Mouse (Mus musculus) MEL-GATA-1-ER (cell line): ENCODE results near the gene Pvalb.

ENCODE experiments used
- DNase-seq: peaks from one replicate; pipeline ENCODE4 v3.0.0-alpha.2; 2012; ENCODE audit warnings: low read depth; ENCODE audit errors: extremely low read depth

Gene Pvalb

DNA sequence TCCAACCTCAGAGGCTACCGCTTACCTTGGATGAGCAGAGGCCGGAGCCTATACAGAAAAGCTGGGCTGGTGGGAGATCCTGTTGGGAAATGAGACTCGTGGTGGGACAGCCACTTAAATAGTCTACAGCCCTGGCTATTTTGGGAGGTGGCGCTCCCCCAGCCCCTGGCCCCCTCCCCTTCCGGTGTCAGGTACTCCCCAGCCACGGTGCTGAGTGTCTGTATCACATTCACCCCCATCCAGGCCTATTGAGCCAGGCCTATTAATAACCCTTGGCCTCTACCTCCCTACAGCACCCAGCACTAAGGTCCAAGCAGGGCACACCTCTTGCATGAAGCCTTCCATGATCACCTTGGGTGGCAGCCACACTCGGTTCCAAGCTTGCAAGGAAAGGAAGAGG lies at the start of gene Pvalb:
Gene Pvalb, minus strand, starts transcription at position 89 of the 400 bp plus-strand sequence.
- no peak for DNase-seq

DNA sequence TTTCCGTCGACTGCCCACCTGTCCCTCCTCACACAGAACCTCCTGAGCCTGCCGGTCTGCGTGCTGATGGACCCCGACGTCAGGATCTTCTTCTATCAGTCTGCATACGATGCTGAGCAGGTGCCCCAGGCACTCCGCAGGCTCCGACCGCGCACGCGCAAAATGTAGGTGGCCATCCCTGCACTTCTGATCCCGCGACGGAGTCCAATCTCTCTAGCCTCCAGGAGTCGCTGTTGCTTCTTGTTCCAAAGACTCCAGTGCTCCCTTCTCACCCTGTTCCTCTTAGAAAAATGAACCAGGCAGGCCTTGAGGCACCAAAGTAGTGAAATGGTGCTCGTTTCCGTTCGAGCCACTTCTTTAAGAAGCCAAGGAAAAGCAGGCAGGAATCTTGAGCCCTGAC lies 48.6 kb upstream of the Pvalb start:
- DNase-seq: no peak

DNA sequence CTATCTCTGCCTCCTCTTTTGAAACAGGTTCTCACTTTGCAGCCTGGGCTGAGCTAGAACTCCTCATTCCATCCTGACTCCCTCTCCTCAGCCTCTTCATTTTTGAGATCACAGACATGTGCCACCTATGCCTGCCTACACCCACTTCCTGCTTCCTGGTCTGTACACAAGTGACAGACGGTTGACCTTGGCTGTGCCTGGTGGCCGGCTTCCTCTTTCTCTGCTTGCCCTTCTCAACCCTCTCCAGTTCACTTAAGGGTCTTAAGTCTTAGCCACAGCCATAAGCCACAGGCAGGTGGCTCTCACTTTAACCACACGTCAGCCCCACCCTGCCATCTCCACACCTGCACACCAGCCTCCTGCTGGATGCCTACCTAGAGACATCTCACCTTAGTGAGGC lies 42.2 kb upstream of the Pvalb start:
- DNase-seq: no peak

DNA sequence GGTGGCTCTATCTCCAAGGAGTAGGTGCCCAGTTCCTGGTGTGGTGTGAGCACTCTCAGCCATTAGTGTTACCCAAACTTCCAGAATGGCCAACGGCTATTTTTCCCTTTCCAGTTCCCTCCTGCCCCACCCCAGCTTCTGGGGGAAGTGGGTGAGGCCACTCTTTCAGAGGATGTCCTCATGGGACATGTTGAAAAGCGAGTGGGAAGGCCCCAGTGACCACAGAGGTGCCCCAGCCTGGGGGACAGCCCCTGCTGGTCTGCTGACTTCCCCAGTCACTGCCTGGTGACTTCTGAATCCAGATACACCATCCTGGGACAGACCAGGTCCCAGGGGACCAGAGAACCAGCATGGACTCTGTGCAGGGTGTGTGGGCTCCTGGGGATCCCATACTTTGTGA lies 41.5 kb upstream of the Pvalb start:
- no peak for DNase-seq

DNA sequence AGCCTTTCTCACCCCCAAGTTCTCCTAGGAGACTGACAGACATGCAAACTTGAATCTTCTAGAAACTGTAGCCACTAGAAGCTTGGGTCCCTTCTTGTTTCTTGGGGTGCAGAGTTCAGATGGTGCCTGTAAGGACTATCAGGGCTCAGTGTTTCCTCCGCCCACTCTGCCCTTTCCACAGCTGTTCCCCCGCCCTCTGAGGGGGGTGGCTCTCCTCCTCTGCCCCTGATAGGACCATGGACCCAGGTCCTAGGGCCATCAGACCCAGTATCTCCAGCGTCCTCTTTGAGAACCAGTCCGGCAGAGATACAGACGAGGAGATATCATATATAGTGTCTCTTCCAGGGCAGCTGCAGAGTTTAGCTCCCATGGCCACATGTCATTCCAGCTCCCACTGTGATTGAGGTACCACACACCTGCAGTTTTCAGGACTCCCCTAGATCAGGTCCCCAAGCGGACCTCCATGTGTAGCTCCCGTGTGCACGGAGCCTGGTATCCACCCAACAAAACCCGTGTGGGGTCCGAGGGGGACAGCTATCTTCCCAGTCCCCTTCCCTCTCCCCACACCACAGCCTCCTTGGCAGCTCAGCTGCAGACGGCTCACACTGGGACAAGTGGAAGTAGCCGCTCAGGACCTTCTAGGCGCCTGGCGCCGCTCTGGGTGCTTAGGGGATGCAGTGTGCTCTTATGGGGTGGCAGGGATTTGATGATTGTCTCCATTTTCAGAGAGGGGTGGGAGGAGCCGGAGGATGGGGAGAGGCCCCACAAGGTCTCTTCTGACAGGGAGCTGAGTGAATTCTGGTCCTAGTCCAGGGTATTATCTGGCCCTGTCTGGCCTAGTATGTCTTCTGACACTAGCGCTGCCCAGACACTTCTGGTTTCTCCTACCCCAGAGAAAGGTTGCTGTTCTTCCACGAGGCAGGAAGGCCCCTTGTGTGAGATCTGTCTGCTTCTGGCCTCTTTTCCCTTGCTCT lies 40.2 kb upstream of the Pvalb start:
- no peak for DNase-seq

DNA sequence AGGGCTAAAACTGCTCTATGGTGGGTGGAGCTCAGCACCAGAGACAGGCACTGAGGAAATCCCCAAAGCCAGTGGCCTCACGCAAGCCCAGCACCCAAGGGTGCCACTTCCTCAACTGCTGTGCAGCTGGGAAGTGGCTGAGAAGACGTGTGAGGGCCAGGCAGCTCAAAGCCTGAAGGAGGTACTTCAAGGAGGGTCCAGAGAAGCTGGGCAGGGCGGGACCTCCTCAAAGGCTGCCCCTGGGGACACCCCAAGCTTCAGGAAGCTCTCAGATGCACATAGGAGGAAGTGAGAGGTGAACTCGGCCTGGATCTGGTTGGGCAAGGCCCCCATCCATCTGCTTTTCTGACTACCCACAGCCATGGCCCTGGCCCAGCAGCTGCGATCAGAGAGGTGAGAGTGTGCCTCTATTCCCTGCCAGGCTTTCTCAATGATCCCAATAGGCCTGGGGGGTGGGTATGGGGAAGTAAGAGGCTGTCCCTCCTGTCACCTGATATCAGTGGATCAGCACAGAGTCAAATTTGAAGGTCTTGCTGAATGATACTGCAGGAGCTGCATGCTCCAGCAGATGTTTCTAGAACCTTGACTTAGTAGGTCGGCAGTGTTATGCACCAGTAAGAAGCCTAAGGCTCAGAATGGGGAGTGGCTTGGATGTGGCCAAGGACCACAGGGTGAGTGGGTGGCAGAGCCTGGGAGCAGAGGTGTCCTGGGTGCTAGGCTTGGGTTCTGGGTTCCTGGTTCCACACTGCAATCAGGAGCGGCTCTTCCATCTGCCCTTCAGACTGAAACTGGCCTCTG lies 38.7 kb upstream of the Pvalb start, which contains the start of gene Ncf4:
Gene Ncf4, plus strand, starts transcription at position 107 of the 798 bp plus-strand sequence.
- peak; percentile 57 for DNase-seq

DNA sequence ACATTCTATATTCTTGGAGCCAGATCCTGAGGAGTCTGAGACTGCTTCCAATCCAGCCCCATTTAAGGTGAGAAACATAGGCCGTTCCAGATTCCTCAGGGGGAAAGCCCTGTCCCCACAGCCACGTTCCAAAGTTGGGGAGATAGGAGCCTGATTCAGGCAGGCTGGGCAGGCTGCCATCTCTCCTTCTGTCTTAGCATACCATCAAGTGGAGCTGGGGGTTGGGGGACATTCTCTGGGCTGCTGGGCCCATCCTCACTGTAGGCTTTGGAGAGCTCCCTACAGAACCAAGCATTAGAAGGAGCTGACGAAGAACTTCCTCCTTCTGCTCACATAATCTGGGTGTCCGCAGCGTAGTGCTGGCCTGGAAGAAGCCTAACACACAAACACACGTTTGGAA lies 37.6 kb upstream of the Pvalb start:
- DNase-seq: no peak

DNA sequence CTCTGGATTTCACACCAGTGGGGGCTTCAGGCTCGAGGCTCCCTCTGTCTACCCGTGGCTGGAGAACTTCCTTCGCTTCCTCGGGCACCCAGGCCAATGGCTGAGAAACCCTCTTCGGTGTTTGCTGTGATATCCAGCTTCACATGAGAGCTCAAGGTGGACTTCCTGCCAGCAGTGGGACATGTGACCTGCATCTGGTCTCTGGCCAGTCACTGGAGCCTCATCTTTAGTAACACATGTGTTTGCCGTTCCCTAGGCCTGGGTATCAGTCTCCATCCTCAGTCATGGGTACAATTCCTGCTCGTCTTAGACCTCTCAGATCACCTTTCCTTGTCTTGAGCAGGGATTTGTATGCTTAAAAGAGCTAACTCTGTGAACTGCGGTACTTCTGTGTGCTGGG lies 36.9 kb upstream of the Pvalb start:
- no peak for DNase-seq

DNA sequence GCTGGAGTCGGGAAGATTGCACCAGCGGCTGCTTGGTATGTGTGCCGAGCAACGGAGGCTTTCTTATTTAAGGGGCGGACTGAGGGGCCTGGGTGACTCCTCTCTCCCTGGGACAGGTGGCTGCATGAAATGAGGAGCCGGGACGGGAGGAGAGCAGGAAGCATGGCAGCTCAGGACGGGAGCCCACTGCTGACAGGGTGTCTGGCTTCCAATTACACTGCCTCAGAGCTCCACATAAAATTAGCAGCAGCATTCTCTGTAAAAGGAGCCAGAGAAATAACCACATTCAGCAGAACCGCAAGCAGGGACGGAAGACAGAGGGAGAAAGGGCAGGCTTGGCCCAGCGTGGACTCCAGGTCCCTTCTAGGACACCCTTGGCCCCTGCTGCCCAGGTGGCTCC lies 35.1 kb upstream of the Pvalb start:
- no peak for DNase-seq

DNA sequence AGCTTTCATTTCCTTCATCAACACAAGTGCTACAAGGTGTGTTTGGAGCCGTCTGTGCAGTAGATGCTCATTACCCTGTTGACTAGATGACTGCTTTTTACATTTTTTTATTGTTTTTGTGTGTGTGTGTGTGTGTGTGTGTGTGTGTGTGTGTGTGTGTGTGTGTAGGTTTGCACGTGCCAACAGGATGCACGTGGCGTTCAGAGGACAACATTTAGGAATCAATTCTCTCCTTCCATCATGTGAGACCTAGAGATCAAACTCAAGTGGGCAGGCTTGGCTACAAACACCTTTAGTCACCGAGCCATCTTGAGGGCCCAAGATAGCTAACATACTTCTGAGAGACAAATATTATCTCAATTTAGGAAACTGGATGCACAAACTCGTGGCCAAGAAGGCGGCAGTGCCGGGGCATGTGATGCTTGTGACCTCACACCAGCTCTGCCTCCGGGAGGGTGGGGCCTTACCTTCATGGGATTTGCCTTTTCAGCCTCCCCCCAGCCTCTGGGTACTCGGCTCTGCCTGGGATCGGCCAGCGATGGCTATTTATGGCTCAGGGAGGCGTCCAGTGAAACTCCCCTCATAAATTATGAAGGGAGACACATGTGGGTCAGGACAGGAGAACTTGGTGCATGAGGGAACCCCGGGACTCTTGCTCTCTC lies 33.9 kb upstream of the Pvalb start:
- no peak for DNase-seq

DNA sequence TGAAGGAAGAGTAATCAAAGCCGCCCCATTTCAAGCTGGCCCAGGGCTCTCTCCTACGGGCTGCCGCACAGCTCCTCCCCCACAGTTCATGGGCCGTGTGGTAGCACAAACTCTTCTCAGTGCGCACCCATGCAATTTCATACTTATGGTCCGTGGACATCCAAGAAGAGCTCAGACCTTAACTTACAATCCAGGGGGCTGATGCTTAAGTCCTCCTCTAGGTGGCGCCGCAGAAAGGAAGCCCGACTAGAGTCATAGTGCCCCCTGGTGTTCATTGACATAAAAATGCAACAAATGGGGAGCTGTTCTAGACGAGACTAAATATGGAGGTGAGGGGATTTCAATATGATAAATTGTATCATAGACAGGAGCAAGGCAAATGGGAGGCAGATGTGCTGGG lies 33.3 kb upstream of the Pvalb start:
- DNase-seq: peak; percentile 58

DNA sequence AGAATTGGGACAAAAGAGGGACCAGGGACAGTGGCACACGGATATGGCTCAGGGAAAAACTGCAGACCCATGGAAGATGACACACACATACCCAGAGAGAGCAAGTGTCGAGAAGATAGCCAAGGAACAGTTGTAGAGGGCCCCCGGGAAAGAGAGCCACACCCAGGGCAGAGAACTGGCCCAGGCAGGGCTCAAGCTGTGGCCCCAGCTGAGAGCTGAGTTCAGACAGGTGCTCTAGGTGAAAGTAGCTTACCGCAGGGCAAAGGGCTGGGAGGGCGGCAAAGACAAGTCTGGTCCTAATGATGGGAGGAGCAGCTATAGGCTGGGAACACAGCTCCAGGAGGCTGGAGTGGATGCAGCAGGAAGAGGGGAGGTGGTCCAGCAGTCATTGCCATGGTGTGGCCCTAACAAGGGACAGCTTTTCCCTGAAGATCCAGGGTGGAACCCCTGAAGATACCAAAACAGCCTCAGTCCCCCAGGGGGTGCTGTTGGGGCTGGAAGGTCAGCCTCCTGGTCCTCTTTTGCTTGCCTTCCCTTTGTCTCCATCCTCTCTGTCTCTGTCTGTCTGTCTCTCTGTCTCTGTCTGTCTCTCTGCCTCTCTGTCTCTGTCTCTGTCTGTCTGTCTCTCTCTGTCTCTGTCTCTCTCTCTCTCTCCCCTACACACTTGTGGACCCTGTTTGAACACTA lies 28.8 kb upstream of the Pvalb start:
- DNase-seq: no peak

DNA sequence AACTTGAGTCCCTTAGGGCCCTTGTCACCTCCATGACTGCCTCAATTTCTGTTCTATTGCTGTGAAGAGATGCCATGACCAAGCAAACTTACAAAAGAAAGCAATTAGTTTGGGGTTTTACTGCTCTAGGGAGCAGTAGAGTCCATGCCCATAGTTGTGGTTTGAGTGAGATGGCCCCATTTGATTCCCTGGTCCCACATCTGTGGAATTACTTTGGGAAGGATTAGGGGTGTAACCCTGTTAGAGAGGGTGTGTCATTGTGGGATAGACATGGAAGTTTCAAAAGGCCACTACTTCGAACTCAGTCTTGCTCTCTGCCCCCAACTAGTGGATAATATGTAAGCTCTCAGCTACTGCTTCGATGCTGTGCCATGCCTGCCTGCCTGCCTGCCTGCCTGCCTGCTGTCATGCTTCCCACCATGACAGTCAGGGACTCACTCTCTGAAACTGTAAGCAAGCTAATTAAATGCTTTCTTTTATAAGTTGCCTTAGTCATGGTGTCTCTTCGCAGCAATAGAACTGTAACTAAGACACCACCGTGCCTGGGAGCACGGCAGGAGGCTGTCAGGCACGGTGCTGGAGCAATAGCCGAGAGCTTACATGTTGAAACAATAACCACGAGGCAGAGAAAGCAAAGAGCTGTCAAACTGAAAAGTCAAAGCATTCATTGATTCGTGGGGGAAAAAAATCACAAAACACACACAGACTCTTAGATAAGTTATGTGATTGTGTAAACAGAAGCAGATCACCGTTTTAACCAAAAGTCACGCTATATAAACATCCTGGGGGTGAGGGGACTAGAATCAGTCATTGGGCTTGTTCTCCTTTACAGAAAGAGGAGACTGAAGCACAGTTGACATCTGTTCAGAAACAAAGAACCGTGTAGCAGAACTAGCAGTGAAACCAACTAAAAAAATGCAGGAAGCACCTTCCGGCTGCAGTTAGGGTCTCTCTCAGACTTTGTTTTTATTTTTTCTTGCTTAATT lies 25.4 kb upstream of the Pvalb start:
- DNase-seq: no peak

DNA sequence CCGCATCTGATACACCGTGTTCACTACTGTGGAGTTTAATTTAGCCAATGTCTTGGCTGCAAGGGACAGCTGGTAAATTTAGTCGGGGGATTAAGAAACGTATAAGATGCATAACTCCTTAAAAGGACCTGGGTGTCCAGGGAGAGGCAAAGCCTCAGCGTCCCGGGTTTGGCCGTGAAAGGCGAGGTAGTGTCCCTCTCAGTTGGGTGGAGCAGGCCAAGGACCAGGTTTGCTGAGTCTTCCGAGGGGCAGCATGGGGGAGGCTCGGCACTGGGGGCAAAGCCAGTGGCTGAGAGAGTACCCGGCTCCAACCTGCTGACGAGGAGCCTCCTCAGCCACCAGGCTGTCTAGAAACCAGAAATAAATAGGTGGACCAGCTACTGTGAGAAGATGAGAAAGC lies 21.6 kb upstream of the Pvalb start:
- DNase-seq: no peak

DNA sequence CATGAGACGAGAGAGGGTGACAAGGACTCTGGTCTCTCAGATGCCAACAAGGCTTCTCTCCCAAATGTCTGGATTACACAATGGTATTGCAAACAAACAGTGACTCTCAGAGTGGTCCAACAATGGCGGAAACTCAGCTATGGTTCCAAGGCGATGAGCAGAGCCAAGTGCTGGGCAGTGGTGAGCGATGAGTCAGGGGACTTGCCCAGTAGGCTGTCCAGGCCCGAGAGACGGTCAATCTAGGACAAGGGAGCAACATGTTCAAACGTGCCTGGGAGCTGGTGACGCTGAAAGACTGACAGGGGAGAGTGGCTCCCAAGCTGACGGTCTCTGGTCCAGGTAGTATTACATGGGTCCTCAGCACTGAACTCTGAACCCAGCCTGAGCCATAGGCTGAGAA lies 9.1 kb upstream of the Pvalb start:
- DNase-seq: no peak

DNA sequence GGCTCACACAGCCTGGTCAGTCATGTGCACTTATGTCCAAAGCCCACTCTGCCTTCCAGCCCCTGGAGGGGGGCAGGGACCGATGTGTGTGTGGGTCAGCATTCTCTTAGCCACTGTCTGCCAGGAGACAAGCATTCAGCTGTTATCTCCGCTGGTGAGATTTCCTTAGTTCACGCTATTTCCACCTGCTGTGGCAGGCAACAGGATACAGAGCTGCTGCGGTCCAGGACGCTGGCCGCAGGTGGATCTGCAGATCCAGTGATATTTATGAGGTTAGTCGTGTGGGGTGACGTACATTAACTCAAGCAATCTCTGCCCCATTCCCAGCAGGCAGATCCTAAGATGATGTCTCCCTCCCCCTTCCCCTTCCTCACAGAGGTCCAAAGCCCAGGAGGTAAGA lies 5.2 kb upstream of the Pvalb start:
- DNase-seq: no peak

DNA sequence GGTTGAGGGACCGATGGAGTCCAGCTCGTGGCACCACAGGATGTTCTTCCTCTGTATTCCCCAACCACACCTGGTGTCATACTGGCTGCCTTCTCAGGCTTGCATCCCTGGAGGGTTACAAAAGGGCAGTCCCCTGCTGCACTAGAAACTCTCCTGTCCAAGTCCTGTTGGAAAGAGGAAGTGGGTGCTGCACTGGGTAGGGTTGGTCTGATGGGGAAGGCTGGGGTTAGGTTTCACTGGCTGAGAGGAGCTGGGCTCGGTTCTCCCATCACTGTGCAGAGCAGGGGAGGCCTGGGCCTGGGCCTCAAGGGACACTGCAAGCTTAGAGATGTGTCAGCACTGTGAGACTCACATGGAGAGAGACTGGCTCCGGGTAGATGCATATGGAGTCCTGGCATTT lies 4.0 kb upstream of the Pvalb start:
- DNase-seq: no peak

DNA sequence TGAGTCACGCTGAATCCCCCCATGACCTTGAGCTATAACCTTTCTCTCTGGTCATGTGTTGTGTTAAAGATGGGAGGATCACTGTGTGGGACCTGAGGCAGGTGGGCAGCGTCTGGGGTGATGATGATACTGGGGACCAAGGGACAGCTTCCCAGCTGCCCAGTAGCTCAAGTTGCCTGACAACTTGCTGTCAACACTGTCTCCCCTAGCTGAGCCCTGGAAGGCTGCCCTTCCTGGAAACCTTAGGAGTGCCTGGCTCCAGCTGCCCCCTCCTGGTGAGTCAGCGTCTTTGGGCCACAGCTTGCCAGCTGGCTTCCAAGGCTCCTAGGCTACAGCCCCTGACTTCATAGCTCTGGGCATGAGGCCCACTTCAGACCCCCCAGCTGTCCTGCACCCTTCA lies 1.0 kb downstream of the Pvalb start:
- no peak for DNase-seq

DNA sequence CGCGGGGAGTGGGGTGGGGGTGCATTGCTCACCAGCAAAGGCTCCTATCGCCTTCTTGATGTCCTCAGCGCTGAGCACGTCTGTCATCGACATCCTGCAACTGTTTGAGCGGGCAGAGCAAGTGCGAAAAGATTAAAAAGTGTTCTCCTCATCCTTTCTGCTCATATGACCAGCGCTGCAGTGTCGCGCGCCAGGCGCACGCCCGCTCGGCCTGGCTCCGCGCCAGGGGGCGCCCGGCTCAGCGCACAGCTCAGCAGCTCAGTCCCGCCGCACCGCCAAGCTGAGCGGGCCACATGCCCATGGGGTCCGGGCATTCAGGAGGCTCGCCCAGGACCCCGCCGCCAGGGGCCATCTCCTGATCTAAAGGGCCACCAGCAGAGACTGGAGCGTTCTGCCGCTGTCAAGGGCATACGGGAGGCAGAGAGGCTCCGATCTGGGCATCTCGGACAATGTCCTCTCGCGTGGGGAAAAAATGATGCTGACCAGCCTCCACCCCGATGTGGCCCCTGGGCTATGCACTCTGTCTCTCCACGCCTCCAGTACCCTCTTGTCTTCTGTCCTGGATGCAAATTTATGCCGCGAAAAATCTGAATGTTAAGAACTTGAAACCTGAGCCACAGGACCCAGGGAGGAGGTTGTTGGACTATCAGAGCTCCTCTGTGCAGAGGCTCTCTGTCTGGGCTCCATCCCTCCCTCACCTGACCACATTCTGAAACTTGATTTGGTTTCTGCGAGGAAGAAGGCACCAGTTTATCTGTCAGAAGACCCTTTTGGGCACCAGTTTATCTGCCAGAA lies 1.9 kb downstream of the Pvalb start:
- no peak for DNase-seq
